Mouse (Mus musculus) neural tube, embryonic 13.5 days (tissue): ENCODE results near the gene Phf12. TPM values are rescaled to one million over a fixed set of nuclear protein-coding genes. Genes with fewer than 3 reads are reported as not detected.

Experiments used
- ATAC-seq: fragments of 200-750 bp; cut with Nextera tagmentation; 2 replicates; pipeline ENCODE4 v1.8.0; 2017; ENCODE audit warnings: low read depth, mild to moderate bottlenecking, moderate TSS enrichment, moderate library complexity
- H3K27ac ChIP-seq: fragments of 300-500 bp; sonication (generic); replicated peaks from 2 replicates; pipeline ENCODE4 v1.5.1; 2015; ENCODE audit warnings: moderate library complexity, mild to moderate bottlenecking, inconsistent platforms
- H3K27me3 ChIP-seq: fragments of 300-500 bp; sonication (generic); 2 replicates; pipeline ENCODE4 v1.6.1; 2015; ENCODE audit warnings: mild to moderate bottlenecking, inconsistent platforms
- H3K36me3 ChIP-seq: fragments of 300-500 bp; sonication (generic); 2 replicates; pipeline ENCODE4 v1.6.1; 2015; ENCODE audit warnings: mild to moderate bottlenecking, inconsistent platforms
- H3K4me1 ChIP-seq: fragments of 300-500 bp; sonication (generic); replicated peaks from 2 replicates; pipeline ENCODE4 v1.6.1; 2015; ENCODE audit warnings: inconsistent platforms
- H3K4me2 ChIP-seq: fragments of 300-500 bp; sonication (generic); 2 replicates; pipeline ENCODE4 v1.6.1; 2015; ENCODE audit warnings: inconsistent platforms, mild to moderate bottlenecking, moderate library complexity
- H3K4me3 ChIP-seq: fragments of 300-500 bp; sonication (generic); 2 replicates; pipeline ENCODE4 v1.5.1; 2015; ENCODE audit warnings: mild to moderate bottlenecking, inconsistent platforms
- H3K9ac ChIP-seq: fragments of 300-500 bp; sonication (generic); 2 replicates; pipeline ENCODE4 v1.6.1; 2015; ENCODE audit warnings: moderate library complexity, mild to moderate bottlenecking, inconsistent platforms
- H3K9me3 ChIP-seq: fragments of 300-500 bp; sonication (generic); 2 replicates; pipeline ENCODE4 v1.6.1; 2016; ENCODE audit warnings: inconsistent platforms
- WGBS: fragments of 180-500 bp; shearing (Covaris S2); methylation state at CpG from one replicate; pipeline ENCODE4 v1.1.7; 2015; 5-methylcytosine and 5-hydroxymethylcytosine counted together
- polyA plus RNA-seq: library from polyadenylated mRNA; unstranded; fragments of >200 nt; fragmentation: Nextera tagmentation; extraction: Ambion mirVana; gene quantifications from 2 replicates; pipeline ENCODE4 v1.2.1, GENCODE M21; 2015

The Phf12 gene
- polyA plus RNA-seq, 1 experiment from 2014 or later = 15.6 TPM

DNA sequence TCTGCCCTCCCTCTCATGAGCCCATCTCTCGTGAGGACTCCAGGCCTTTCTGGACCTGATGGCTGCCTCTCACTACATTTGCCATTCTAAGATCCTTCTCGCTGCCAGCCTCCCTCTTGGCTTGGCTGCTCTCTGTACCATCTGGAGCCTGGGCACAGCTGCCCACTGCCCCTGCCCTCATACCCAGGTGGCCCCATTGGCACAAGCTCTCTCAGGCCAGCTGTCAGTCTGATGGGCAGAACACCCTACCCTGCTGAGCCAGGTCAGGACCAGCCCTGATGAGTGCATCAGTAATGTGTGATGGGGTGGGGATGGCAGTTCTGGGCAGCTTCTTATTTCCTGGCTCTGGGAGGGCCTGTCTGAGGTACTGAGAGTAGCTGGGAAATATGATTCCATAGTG is 24.3 kb upstream of the Phf12 start:
- ATAC-seq = no peak
- Histone ChIP-seq H3K27ac (no peak overlapping the region), H3K9ac (peak overlapping the region; percentile 5; the same call in 1 of the 2 replicates), H3K4me1 (peaks cover 44% of the 10 kb centered on the region), H3K27me3 (peaks cover 99% of the 10 kb centered on the region), H3K4me3 (no peak overlapping the region), H3K9me3 (no peaks in the 10 kb centered on the region), H3K36me3 (peaks cover 21% of the 10 kb centered on the region), H3K4me2 (no peak overlapping the region)
- WGBS = 65% methylated on average over 2 of the region's 2 CpGs

DNA sequence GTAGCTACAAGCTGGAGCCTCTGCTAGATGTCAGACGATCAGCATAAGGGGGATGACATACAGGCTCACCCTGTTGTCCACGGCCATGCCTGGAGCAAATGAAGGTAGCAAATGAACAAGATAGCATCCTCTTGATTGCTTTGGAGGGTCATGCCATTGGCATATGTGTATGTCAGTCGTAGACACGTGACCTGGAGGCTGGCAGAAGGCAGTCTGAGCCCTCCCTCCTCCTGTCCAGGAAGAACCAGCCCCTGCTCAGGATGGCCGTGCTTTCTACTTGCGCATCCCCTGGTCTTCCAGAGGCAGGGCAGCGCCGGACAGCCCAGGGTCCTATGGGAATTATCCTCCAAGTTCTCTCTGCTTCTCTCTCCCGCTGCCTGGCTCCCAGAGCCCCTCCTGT is 23.6 kb upstream of the Phf12 start:
- Histone ChIP-seq H3K9ac (peak overlapping the region; percentile 32; the same call in 1 of the 2 replicates), H3K36me3 (peaks cover 15% of the 10 kb centered on the region), H3K9me3 (no peaks in the 10 kb centered on the region), H3K27ac (no peak overlapping the region), H3K4me2 (no peak overlapping the region), H3K4me3 (no peak overlapping the region), H3K27me3 (peaks cover 92% of the 10 kb centered on the region), H3K4me1 (peaks cover 44% of the 10 kb centered on the region)
- WGBS = 65% methylated on average over 9 of the region's 9 CpGs
- no peak for ATAC-seq

DNA sequence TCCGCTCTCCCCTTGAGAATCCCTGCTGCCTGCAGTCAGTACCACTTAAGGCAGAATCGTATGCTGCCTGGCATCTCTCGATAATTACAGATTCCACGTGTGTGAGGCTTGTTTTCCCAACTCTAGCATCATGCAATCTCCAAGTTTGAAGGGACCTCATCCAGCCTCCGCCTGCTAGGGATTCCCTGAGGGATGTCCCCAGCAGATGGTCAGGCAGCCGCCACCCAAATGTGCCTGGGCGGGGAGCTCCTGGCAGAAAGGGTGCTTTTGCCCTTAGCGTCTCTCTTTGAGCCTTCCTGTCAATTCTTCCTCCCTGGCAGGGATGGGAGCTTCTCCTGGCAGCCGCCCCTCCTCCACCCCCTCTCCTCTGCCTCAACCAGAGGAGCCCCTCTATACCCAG is 22.4 kb upstream of the Phf12 start:
- 56% methylated on average over 9 of the region's 9 CpGs for WGBS
- Histone ChIP-seq H3K36me3 (peaks cover 3% of the 10 kb centered on the region; the same call in 1 of the 2 replicates), H3K9me3 (no peaks in the 10 kb centered on the region), H3K4me2 (no peak overlapping the region), H3K27ac (no peak overlapping the region), H3K4me1 (peaks cover 55% of the 10 kb centered on the region), H3K4me3 (no peak overlapping the region), H3K27me3 (peaks cover 80% of the 10 kb centered on the region), H3K9ac (0 out of 2 replicates have a peak overlapping the region, but pooled peaks have one; percentile 13)
- ATAC-seq = no peak

DNA sequence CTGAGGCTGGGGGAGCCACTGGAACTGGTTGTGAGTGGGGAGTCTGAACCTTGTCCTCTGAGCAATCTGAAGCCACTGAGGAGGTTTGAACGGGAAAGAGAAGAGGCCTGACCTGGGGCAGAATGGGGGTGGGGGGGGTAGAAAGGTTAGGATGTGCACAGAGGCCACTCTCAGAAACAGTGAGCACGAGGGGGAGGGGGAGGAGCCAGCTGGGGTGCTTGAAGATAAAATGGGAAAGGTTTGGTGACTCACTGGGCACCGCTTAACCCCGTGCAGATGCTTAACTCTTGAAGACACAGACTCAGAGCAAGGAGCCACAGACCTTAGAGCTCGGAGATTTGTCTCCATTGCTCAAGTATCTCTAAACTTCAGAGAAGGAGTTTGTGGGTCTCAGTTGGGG is 21.7 kb upstream of the Phf12 start:
- H3K27ac ChIP-seq = no peak overlapping the region

DNA sequence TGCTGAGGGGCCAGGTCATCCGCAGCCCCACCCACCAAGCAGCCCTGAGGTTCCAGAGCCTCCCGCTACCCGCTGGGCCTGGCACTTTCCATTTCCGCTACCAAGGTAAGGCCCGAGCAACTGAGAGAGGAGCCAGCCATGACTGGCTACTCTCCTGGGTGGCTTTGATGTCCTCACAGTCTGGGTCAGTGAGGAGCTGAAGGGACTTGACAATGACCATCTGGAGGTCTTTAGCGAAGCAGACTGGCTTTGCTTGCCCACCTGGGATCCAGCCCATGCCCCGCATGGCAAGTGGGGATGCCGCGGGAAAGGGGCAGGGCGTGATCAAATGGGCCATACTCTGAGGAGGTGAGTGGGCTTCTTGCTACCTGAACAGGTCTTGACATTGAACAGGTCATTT is 19.6 kb upstream of the Phf12 start:
- Histone ChIP-seq H3K36me3 (no peaks in the 10 kb centered on the region), H3K4me3 (no peak overlapping the region), H3K9me3 (no peaks in the 10 kb centered on the region), H3K27ac (no peak overlapping the region), H3K4me1 (peaks cover 54% of the 10 kb centered on the region), H3K4me2 (no peak overlapping the region), H3K9ac (no peak overlapping the region), H3K27me3 (peaks cover 68% of the 10 kb centered on the region)
- 84% methylated on average over 10 of the region's 10 CpGs for WGBS
- no peak for ATAC-seq

More for the DNA sequence above, 21.7 kb upstream of the Phf12 start:
- H3K4me2 ChIP-seq = no peak overlapping the region
- H3K9me3 ChIP-seq = no peaks in the 10 kb centered on the region
- 0 out of 2 replicates have a peak, but pooled peaks cover 3% of the 10 kb centered on the region for H3K36me3 ChIP-seq
- no peak overlapping the region for H3K4me3 ChIP-seq
- H3K9ac ChIP-seq = no peak overlapping the region
- peaks cover 60% of the 10 kb centered on the region for H3K4me1 ChIP-seq
- peaks cover 73% of the 10 kb centered on the region for H3K27me3 ChIP-seq
- WGBS = 54% methylated on average over 5 of the region's 5 CpGs
- ATAC-seq = no peak

DNA sequence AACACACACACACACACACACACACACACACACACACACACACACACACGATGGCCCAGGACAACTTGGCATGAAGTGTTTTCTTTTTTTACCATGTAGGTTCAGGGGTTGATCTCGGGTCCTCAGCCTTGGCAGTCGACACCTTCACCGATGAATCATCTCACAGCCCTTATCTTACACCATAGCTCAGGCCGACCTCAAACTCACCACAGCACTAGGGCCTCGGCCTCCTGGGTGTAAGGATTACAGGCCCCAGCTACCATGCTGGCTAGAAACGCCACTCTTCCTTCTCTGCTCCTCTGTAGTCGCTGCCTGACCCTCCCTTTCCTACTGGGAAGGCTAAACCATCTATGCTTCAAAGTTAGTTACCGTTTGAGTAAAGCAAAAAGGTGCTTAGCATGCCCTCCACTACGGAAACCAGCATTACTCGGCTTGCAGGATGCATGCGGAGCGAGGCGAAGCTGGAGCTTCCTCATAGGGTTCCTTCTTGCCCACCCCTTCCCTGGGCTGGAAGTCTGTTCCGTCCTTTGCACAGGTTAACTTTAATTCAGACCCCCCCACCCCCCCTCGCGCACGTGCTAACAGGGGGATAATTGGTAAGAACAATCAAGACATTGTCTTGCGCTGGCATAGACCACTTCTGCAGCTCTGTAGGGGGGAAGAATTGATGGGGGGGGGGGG is 18.0 kb upstream of the Phf12 start:
- Histone ChIP-seq H3K27me3 (peaks cover 68% of the 10 kb centered on the region), H3K9me3 (no peaks in the 10 kb centered on the region), H3K36me3 (peaks cover 4% of the 10 kb centered on the region), H3K9ac (peak overlapping the region; percentile 56), H3K4me2 (peak overlapping the region; percentile 37), H3K4me1 (peaks cover 39% of the 10 kb centered on the region), H3K4me3 (no peak overlapping the region), H3K27ac (peak overlapping the region; percentile 89)
- peak; percentile 9; the same call in 1 of the 2 replicates for ATAC-seq
- WGBS = 7% methylated on average over 19 of the region's 19 CpGs

DNA sequence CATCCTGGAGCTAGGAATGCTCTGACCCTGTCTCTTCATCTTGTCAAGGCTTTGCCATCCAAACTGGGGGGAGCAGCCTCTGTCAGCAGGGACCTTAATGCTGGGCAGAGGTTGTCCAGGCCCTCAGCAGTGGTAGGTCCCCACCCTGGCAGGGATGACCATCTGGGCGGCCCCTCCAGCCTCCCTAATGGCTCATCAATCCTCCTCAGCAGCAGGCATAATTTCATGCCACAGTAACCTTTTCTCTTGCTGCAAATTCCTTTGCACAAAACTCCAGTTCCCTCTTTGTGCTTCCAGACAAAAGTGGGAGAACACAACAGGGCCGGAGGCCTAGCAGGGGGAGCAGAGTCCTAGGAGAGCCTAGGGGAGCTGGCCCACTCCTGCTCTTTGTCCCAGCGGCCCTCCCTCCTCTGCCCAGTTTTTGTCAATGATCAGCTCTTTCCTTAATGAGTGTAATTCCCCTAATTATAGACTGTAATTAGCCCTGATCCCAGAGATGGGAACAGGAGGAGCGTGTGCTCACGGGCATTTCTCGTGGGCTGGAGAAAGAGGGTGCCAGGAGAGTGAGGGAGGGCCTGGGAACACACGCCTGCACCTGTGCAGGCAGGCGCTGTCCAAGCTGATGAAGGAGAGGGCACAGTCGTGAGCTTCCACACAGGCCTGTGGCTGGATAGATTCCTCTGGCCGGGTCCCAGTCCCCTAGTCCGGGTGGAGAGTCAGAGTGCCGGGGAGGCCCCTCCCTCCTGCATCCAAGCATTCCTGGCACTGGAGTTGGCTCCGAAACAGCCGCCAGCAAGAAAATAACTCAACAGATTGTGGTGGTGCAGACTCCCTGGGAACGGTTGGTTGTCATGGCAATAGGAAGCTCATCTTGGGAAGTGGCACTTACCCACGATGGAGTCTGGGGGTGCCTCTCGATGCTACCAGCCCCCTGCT is 17.2 kb upstream of the Phf12 start:
- peak; percentile 76 for ATAC-seq
- H3K4me1 ChIP-seq = peaks cover 31% of the 10 kb centered on the region
- peaks cover 68% of the 10 kb centered on the region for H3K27me3 ChIP-seq
- WGBS = 4% methylated on average over 17 of the region's 17 CpGs
- H3K9ac ChIP-seq = peak overlapping the region; percentile 56
- H3K9me3 ChIP-seq = no peaks in the 10 kb centered on the region
- H3K36me3 ChIP-seq = peaks cover 11% of the 10 kb centered on the region
- H3K4me3 ChIP-seq = no peak overlapping the region
- peak overlapping the region; percentile 89 for H3K27ac ChIP-seq
- peak overlapping the region; percentile 37 for H3K4me2 ChIP-seq

DNA sequence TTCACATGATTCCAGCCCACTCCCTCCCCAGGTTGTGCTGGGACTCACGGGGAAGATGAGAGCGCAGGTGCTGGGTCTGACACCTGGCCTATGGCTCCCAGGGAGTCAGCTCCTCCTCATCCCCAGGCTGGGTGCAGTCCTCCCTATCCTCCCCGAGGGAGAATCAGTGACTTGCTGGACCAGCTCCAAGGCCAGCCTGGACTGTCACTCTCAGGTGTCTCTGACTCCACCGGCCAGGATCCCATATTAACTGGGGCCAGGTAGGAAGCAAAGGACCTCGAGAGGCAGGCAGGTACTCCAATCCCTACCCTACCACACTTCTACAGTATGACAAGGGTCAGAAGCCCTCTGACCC is 16.5 kb upstream of the Phf12 start:
- Histone ChIP-seq H3K4me3 (no peak overlapping the region), H3K4me2 (no peak overlapping the region; the same call in 1 of the 2 replicates), H3K27ac (peak overlapping the region; percentile 89), H3K9ac (peak overlapping the region; percentile 56; the same call in 1 of the 2 replicates), H3K4me1 (peaks cover 30% of the 10 kb centered on the region), H3K9me3 (no peaks in the 10 kb centered on the region), H3K36me3 (peaks cover 11% of the 10 kb centered on the region), H3K27me3 (peaks cover 68% of the 10 kb centered on the region)
- ATAC-seq = no peak; the same call in 1 of the 2 replicates
- 41% methylated on average over 5 of the region's 5 CpGs for WGBS

DNA sequence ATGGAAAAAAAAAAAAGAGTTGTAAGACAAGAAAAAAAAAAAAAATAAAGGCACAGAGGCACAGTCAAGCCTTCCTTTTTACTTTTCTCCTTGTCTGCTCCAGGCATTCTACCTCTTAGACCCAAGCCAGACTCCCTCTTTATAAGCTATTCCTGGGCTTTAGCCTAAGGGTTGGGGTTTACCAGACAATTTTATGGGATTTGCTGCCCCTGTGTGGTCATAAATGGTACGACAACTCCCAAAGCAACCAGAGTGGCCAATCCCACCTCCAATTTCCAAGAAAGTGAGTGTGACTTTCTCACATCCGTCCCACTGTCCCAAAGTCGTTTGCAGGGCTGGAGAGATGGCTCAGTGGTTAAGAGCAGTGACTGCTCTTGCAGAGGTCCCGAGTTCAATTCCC is 15.4 kb upstream of the Phf12 start:
- H3K9ac ChIP-seq = no peak overlapping the region
- H3K27me3 ChIP-seq = peaks cover 66% of the 10 kb centered on the region
- H3K4me2 ChIP-seq = no peak overlapping the region
- no peak overlapping the region for H3K27ac ChIP-seq
- H3K9me3 ChIP-seq = no peaks in the 10 kb centered on the region
- H3K36me3 ChIP-seq = peaks cover 11% of the 10 kb centered on the region
- peaks cover 30% of the 10 kb centered on the region for H3K4me1 ChIP-seq
- H3K4me3 ChIP-seq = no peak overlapping the region
- no peak for ATAC-seq
- WGBS = 0% methylated on average over 4 of the region's 4 CpGs

DNA sequence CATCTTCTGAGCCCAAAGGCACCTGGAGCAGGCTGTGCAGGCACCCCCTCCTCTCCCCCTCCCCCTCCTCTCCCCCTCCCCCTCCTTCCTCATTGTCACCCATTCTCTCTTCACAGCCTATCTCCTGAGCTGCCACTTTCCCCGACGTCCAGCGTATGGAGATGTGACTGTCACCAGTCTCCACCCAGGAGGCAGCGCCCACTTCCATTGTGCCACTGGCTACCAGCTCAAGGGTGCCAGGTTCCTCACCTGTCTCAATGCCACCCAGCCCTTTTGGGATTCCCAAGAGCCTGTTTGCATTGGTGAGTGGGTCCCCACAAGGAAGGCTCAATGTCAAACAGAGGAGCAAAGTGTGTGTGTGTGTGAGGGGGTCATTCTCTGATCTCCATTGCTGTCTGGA is 13.8 kb upstream of the Phf12 start:
- Histone ChIP-seq H3K27me3 (peaks cover 71% of the 10 kb centered on the region), H3K4me1 (peaks cover 30% of the 10 kb centered on the region), H3K4me2 (no peak overlapping the region), H3K36me3 (peaks cover 18% of the 10 kb centered on the region), H3K27ac (no peak overlapping the region), H3K4me3 (no peak overlapping the region), H3K9me3 (no peaks in the 10 kb centered on the region), H3K9ac (no peak overlapping the region)
- no peak for ATAC-seq
- 75% methylated on average over 4 of the region's 4 CpGs for WGBS

DNA sequence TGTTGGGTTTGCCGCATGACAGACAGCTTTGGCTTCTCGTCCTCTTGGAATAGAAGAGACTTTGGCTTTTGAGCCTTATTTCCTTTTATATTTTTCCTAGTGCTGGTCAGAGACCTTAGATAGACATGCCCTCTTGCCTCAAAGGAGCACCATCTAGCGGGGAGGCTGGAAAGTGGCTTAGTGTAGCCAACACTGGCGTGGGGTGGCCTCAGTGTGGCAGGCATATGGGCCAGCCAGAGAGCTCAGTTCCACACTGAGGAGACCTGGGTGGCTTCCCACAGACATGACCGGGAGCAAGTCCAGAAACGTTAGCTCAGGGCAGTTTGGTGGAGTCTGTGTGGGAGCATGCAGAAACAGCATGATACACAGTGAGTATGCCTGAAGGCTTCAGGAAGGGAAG is 11.8 kb upstream of the Phf12 start:
- H3K9me3 ChIP-seq = no peaks in the 10 kb centered on the region
- no peak for ATAC-seq
- H3K36me3 ChIP-seq = peaks cover 27% of the 10 kb centered on the region
- H3K27me3 ChIP-seq = peaks cover 89% of the 10 kb centered on the region
- H3K4me1 ChIP-seq = peaks cover 14% of the 10 kb centered on the region
- no peak overlapping the region for H3K4me3 ChIP-seq
- no peak overlapping the region for H3K27ac ChIP-seq
- H3K4me2 ChIP-seq = no peak overlapping the region
- 87% methylated on average over 6 of the region's 6 CpGs for WGBS
- H3K9ac ChIP-seq = no peak overlapping the region

DNA sequence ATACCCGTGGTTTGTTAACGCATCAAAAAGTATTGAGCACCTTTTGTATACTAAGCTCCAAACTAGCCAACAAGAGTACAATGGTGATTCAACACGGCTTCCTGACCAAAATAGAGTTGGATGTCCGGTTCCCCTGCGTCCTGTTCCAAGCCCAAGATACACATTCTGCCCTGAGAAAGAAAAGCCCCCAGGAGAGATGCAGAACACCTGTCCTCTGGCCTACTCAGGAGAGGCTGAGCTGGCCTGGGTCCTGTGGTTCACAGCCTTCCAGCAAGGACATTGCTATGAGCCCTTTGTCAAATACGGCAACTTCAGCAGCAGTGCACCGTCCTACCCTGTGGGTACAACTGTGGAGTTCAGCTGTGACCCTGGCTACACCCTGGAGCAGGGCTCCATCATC is 9.0 kb upstream of the Phf12 start:
- no peaks in the 10 kb centered on the region for H3K9me3 ChIP-seq
- H3K9ac ChIP-seq = no peak overlapping the region
- H3K4me2 ChIP-seq = no peak overlapping the region
- no peak overlapping the region for H3K4me3 ChIP-seq
- no peak overlapping the region for H3K27ac ChIP-seq
- 87% methylated on average over 7 of the region's 7 CpGs for WGBS
- peaks cover 51% of the 10 kb centered on the region for H3K36me3 ChIP-seq
- peaks cover 95% of the 10 kb centered on the region for H3K27me3 ChIP-seq
- no peaks in the 10 kb centered on the region for H3K4me1 ChIP-seq
- no peak for ATAC-seq
